Mouse (Mus musculus): ENCODE measurements at regions not wholly inside any gene's neighbourhood (a gene's known extent, or its start where the extent isn't known, plus 50 kb on each side); places are given as distances from the start of the nearest gene placed in this dataset.

DNA sequence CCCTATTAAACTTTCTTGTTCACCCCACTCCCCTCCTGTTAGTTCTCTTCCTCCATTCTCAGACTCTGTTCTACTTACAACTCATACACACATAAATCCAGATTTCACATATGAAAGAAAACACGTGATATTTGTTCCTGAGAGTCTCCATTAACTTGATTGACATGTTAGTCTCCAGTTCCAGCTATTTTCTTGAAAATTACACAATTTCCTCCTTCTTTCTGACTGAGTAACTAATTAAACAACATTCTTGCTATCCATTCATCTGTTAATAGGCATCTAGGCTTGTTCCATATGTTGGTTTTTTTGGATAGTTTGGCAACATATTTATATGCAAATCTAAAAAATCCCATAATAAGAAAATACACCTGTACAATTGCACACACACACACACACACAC is 161.7 kb upstream of the Nr2f1 start:
- H3K4me2 ChIP-seq (ENCODE audit: low read depth): no peak overlapping the region
- no peaks in the 10 kb centered on the region for H3K9me3 ChIP-seq (ENCODE audit: control insufficient read depth, low read length)
- H3K4me1 ChIP-seq (ENCODE audit: control insufficient read depth, insufficient read depth, low read length): no peaks in the 10 kb centered on the region
- DNase-seq (ENCODE audit: low spot score): no peak
- no peak for ATAC-seq (ENCODE audit: insufficient read depth, low FRiP score, low TSS enrichment)
- H3K27ac ChIP-seq (ENCODE audit: low read depth, low read length): no peak overlapping the region
- no peak overlapping the region for H3K9ac ChIP-seq (ENCODE audit: low read length)
- no peak overlapping the region for H3K4me3 ChIP-seq (ENCODE audit: low read depth, low read length)
- H3K27me3 ChIP-seq (ENCODE audit: control insufficient read depth, insufficient read depth, low read length): no peaks in the 10 kb centered on the region
- 68% methylated on average over 1 of the region's 1 CpGs for WGBS
- H3K36me3 ChIP-seq (ENCODE audit: control insufficient read depth, insufficient read depth, low read length): no peaks in the 10 kb centered on the region

DNA sequence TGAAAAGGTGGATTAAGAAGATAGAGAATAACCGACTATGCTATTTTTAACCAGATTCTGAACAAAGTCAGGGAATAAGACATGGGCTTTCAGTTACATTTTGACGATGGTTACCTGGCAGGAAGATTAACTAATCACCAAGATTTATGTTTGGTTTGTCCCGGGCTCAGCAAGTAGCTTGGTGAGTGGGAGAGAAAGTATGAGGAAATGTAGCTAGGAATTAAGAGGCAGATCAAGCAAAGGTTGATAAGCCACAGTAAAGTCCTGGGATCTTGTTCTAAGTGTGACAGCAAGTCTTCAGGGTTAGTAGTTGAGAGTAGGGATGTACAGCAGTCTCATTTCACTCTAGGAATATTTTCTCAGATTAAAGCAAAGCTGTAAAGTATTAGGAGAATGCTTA is 149.3 kb upstream of the Nr2f1 start:
- H3K9me3 ChIP-seq (ENCODE audit: control insufficient read depth, low read length): no peaks in the 10 kb centered on the region
- no peaks in the 10 kb centered on the region for H3K36me3 ChIP-seq (ENCODE audit: control insufficient read depth, insufficient read depth, low read length)
- H3K4me1 ChIP-seq (ENCODE audit: control insufficient read depth, insufficient read depth, low read length): no peaks in the 10 kb centered on the region
- H3K9ac ChIP-seq (ENCODE audit: low read length): no peak overlapping the region
- H3K27me3 ChIP-seq (ENCODE audit: control insufficient read depth, insufficient read depth, low read length): no peaks in the 10 kb centered on the region
- WGBS: 69% methylated on average over 3 of the region's 3 CpGs
- DNase-seq (ENCODE audit: low spot score): no peak
- no peak overlapping the region for H3K27ac ChIP-seq (ENCODE audit: low read depth, low read length)
- no peak overlapping the region for H3K4me3 ChIP-seq (ENCODE audit: low read depth, low read length)
- no peak overlapping the region for H3K4me2 ChIP-seq (ENCODE audit: low read depth)
- no peak for ATAC-seq (ENCODE audit: insufficient read depth, low FRiP score, low TSS enrichment)

DNA sequence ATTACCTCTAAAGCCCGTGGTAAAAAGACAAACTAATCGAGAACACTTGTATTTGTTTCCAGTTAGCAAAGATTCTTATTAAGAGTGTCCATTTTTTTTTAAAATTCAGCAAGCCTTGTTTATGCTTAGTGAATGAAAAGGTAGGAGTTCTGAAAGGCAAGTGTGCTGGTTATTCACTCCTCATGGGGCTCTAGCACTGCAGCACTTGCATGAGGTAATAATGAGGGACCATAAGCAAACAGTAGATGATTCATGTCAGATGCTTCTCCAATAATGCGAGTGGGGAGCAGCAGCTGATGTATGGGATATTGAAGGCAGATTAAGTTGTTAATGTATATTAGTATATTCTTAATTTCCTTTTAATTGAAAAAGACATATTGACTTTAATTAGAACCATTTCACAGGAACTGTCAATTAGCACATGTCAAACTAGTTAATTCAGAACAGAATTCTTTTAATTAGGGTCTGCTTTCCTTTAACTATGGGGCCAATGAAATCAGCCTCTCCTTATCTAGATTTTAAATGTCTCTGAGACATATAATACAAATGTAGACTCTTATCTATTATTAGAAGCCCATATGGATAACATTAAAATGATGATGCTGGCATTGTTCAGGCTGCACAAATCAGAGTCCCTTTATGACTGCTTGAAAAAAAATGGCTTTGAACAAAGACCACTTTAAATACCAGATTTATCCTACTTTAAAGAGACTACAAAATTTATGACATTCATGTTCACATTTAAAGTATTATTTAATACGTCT is 125.1 kb upstream of the Nr2f1 start:
- no peaks in the 10 kb centered on the region for H3K36me3 ChIP-seq (ENCODE audit: control insufficient read depth, insufficient read depth, low read length)
- no peak for ATAC-seq (ENCODE audit: insufficient read depth, low FRiP score, low TSS enrichment)
- no peak overlapping the region for H3K27ac ChIP-seq (ENCODE audit: low read depth, low read length)
- no peak overlapping the region for H3K4me2 ChIP-seq (ENCODE audit: low read depth)
- H3K9ac ChIP-seq (ENCODE audit: low read length): no peak overlapping the region
- no peak overlapping the region for H3K4me3 ChIP-seq (ENCODE audit: low read depth, low read length)
- 84% methylated on average over 4 of the region's 4 CpGs for WGBS
- DNase-seq (ENCODE audit: low spot score): no peak
- H3K4me1 ChIP-seq (ENCODE audit: control insufficient read depth, insufficient read depth, low read length): no peaks in the 10 kb centered on the region
- H3K27me3 ChIP-seq (ENCODE audit: control insufficient read depth, insufficient read depth, low read length): no peaks in the 10 kb centered on the region
- no peaks in the 10 kb centered on the region for H3K9me3 ChIP-seq (ENCODE audit: control insufficient read depth, low read length)

DNA sequence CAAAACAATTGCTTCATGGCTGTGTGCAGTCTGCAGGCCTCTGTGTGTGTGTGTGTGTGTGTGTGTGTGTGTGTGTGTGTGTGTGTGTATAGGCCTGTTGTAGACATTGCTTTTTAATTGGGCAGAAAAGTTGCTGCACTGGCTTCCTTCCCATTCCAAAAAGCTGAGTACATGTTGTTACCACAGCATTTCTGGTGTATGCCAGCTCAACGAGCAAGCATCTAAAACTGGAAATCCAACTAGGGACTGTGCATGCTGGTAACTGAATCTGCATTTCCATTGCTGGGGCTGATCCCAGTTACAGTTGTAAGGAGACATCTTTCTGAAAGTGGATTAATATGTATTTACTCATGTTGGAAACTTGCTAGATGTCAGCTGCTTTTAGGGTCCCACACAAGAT is 123.6 kb upstream of the Nr2f1 start:
- H3K4me1 ChIP-seq (ENCODE audit: control insufficient read depth, insufficient read depth, low read length): no peaks in the 10 kb centered on the region
- no peak overlapping the region for H3K4me2 ChIP-seq (ENCODE audit: low read depth)
- DNase-seq (ENCODE audit: low spot score) (no peak), ATAC-seq (ENCODE audit: insufficient read depth, low FRiP score, low TSS enrichment) (no peak)
- no peak overlapping the region for H3K27ac ChIP-seq (ENCODE audit: low read depth, low read length)
- no peaks in the 10 kb centered on the region for H3K27me3 ChIP-seq (ENCODE audit: control insufficient read depth, insufficient read depth, low read length)
- peaks cover 7% of the 10 kb centered on the region for H3K9me3 ChIP-seq (ENCODE audit: control insufficient read depth, low read length)
- 64% methylated on average over 1 of the region's 1 CpGs for WGBS
- H3K9ac ChIP-seq (ENCODE audit: low read length): no peak overlapping the region
- no peak overlapping the region for H3K4me3 ChIP-seq (ENCODE audit: low read depth, low read length)
- no peaks in the 10 kb centered on the region; the same call in 1 of the 2 replicates for H3K36me3 ChIP-seq (ENCODE audit: control insufficient read depth, insufficient read depth, low read length)

DNA sequence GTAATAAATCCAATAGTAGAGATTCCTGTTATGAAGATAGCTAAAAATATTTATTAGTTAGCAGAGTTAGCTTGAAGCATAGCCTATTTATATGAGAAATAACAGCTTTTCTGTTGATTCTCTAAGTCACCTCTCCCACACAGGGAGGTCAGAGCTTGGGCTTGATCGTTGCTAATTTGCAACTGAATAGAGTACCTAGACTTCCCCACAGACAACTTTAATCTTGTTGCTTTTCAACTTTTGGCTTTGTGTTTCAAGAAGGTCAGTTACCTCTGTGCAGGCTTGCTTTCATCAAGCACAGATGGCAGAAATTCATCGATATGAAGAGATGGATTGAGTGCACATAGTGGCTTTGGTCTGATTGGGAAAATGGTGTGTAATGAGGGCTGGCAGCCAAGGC is 118.9 kb upstream of the Nr2f1 start:
- no peaks in the 10 kb centered on the region for H3K4me1 ChIP-seq (ENCODE audit: control insufficient read depth, insufficient read depth, low read length)
- ATAC-seq (ENCODE audit: insufficient read depth, low FRiP score, low TSS enrichment) (no peak), DNase-seq (ENCODE audit: low spot score) (no peak)
- peaks cover 7% of the 10 kb centered on the region for H3K9me3 ChIP-seq (ENCODE audit: control insufficient read depth, low read length)
- whole genome bisulfite sequencing: 91% methylated on average over 2 of the region's 2 CpGs
- H3K36me3 ChIP-seq (ENCODE audit: control insufficient read depth, insufficient read depth, low read length): no peaks in the 10 kb centered on the region; the same call in 1 of the 2 replicates
- no peak overlapping the region for H3K4me3 ChIP-seq (ENCODE audit: low read depth, low read length)
- H3K27ac ChIP-seq (ENCODE audit: low read depth, low read length): no peak overlapping the region
- no peaks in the 10 kb centered on the region for H3K27me3 ChIP-seq (ENCODE audit: control insufficient read depth, insufficient read depth, low read length)
- no peak overlapping the region for H3K9ac ChIP-seq (ENCODE audit: low read length)
- H3K4me2 ChIP-seq (ENCODE audit: low read depth): no peak overlapping the region

DNA sequence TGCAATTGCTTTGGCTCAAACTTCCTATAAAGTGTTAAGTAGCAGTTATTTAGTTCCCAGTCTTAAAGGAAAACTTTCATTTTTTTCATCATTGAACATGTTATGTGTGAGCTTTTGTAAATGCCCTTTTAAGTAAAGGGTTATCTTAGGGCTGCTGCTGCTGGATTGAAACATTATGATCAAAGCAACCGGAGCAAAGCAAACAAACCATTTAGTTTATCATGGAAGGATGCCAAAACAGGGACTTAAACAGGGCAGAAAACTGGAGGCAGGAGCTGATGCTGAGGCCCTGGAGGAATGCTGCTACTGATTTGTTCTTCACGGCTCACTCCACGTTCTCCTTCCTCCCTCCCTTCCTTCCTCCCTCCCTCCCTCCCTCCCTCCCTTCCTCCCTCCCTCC is 111.3 kb upstream of the Nr2f1 start:
- ATAC-seq (ENCODE audit: insufficient read depth, low FRiP score, low TSS enrichment): no peak
- 64% methylated on average over 3 of the region's 3 CpGs for WGBS
- Histone ChIP-seq H3K4me3 (ENCODE audit: low read depth, low read length) (no peak overlapping the region), H3K4me1 (ENCODE audit: control insufficient read depth, insufficient read depth, low read length) (no peaks in the 10 kb centered on the region), H3K9me3 (ENCODE audit: control insufficient read depth, low read length) (no peaks in the 10 kb centered on the region), H3K27ac (ENCODE audit: low read depth, low read length) (no peak overlapping the region), H3K9ac (ENCODE audit: low read length) (no peak overlapping the region), H3K27me3 (ENCODE audit: control insufficient read depth, insufficient read depth, low read length) (no peaks in the 10 kb centered on the region), H3K36me3 (ENCODE audit: control insufficient read depth, insufficient read depth, low read length) (no peaks in the 10 kb centered on the region), H3K4me2 (ENCODE audit: low read depth) (no peak overlapping the region)
- DNase-seq (ENCODE audit: low spot score): no peak

All from neural tube, embryonic 11.5 days (tissue).